Mouse (Mus musculus) thymus, adult 2 months (tissue): ENCODE results near the gene Il2rb.

ENCODE experiments used
- CTCF ChIP-seq: fragments of 200-500 bp; IDR thresholded peaks from 2 replicates; pipeline ENCODE4 v1.5.1; 2012; ENCODE audit warnings: mild to moderate bottlenecking, control low read depth, low read length, moderate library complexity, borderline replicate concordance; ENCODE audit not compliant: control insufficient read depth, poor library complexity, insufficient read depth; ENCODE audit errors: extremely low read depth
- POLR2A ChIP-seq: fragments of 200-500 bp; IDR thresholded peaks from 2 replicates; pipeline ENCODE4 v1.6.1; 2012; ENCODE audit warnings: mild to moderate bottlenecking, low read length, control low read depth, moderate library complexity; ENCODE audit not compliant: control insufficient read depth, poor library complexity, insufficient read depth; ENCODE audit errors: extremely low read depth

DNA sequence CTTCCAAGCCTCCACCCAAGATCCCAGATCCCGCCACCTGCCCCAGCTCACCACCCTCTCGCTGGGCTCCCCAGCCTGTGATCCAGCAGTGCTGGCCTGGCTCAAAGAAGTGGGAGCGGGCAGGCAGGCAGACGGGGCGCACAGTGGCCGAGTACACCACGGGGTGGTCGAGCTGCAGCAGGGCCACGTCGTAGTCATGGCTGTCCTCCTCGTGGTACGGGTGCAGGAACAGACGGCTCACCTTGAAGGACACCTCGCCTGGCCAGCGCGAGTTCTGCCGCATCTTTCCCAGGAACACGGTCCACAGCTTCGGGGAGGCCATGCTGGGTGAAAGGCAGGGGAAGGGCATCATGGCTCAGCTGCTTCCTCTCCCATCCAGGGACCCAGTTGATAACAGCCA lies 52.8 kb downstream of the Il2rb start:
- TF ChIP-seq CTCF (no peak), POLR2A (no peak)
